Mouse (Mus musculus): ENCODE measurements around the gene Zfp362. TPM values are rescaled to one million over a fixed set of nuclear protein-coding genes. Genes with fewer than 3 reads are reported as not detected.

Zfp362 gene
- total and polyA plus RNA-seq, 2 experiments from 2014 or later, result 27.0 to 33.3 TPM

DNA sequence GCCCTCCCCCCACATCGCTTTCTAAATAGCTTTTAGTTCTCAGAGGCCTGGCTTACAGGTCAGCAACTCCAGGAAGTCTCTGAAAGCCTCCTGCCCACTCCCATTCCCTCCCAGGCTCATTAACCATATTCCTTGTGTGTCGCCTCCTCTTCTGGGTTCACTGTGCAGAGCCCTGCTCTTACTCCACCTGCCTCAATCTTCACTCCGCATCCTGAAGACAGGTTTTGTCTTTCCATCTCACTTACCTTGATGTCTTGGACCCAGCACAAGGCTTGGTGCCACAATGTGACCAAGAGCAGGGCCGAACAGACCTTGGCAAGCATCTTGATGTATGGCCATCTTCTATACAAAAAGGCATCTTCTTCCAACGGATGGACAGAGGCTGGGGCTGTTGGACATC, 46.6 kb downstream of the Zfp362 start:
- no peak overlapping the region for H3K4me2 ChIP-seq (ENCODE audit: low read depth, low read length, poor library complexity, severe bottlenecking)
- no peaks in the 10 kb centered on the region for H3K36me3 ChIP-seq (ENCODE audit: insufficient read depth, low read length)
- TF ChIP-seq CTCF (IDR thresholded peaks at IDR 0.05), result no peak
- ATAC-seq (ENCODE audit: low FRiP score), result no peak
- H3K4me3 ChIP-seq (ENCODE audit: low read depth, low read length), result no peak overlapping the region
- H3K9me3 ChIP-seq (ENCODE audit: low read length), result no peaks in the 10 kb centered on the region
- no peak overlapping the region for H3K27ac ChIP-seq (ENCODE audit: low read depth, low read length)
- H3K27me3 ChIP-seq (ENCODE audit: insufficient read depth, low read length), result no peaks in the 10 kb centered on the region
- 83% methylated on average over 5 of the region's 5 CpGs for WGBS
- no peaks in the 10 kb centered on the region for H3K4me1 ChIP-seq (ENCODE audit: insufficient read depth, low read length)
- no peak for DNase-seq (ENCODE audit: low spot score)
- no peak overlapping the region for H3K9ac ChIP-seq (replicated peaks; ENCODE audit: low read length, poor library complexity, severe bottlenecking)

DNA sequence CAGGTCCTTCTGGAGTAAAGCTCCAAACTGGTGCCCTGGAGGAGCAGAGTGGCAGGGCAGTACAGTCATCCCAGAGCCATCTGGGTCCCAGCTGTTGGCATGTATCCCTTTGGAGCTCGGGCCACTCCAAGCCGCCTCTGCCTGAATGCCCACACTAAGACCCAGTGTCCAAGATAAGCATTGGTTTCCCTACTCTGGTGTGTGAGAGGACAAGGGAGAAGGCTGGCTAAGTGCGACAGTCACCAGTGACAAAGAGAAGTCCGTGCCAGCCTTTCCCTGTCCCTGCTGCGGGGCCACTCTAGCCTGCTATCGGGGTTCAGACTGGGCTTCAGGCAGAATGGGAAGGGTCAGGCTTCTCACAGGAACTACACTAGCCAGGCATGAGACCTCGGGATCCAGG, 49.9 kb downstream of the Zfp362 start:
- peak; percentile 42 for DNase-seq (ENCODE audit: low spot score)
- H3K9ac ChIP-seq (replicated peaks; ENCODE audit: low read length, poor library complexity, severe bottlenecking), result no peak overlapping the region
- peaks cover 25% of the 10 kb centered on the region for H3K36me3 ChIP-seq (ENCODE audit: insufficient read depth, low read length)
- H3K4me2 ChIP-seq (ENCODE audit: low read depth, low read length, poor library complexity, severe bottlenecking), result no peak overlapping the region
- no peak for ATAC-seq (ENCODE audit: low FRiP score)
- H3K4me1 ChIP-seq (ENCODE audit: insufficient read depth, low read length), result no peaks in the 10 kb centered on the region
- no peaks in the 10 kb centered on the region for H3K9me3 ChIP-seq (ENCODE audit: low read length)
- 0 out of 2 replicates have a peak overlapping the region, but pooled peaks have one; percentile 14 for H3K27ac ChIP-seq (ENCODE audit: low read depth, low read length)
- no peaks in the 10 kb centered on the region for H3K27me3 ChIP-seq (ENCODE audit: insufficient read depth, low read length)
- 73% methylated on average over 7 of the region's 7 CpGs for WGBS
- TF ChIP-seq CTCF (IDR thresholded peaks at IDR 0.05), result no peak
- H3K4me3 ChIP-seq (ENCODE audit: low read depth, low read length), result no peak overlapping the region

- H3K4me2 ChIP-seq (ENCODE audit: low read depth, low read length, poor library complexity, severe bottlenecking), result no peak within 1 kb of the TSS
- ATAC-seq (ENCODE audit: low FRiP score), result no peak
- H3K4me1 ChIP-seq (ENCODE audit: insufficient read depth, low read length), result no peaks in the 10 kb centered on the region
- H3K27ac ChIP-seq (ENCODE audit: low read depth, low read length), result 0 out of 2 replicates have a peak within 1 kb of the TSS, but pooled peaks have one; percentile 14
- H3K9me3 ChIP-seq (ENCODE audit: low read length), result no peaks in the 10 kb centered on the region
- TF ChIP-seq CTCF (IDR thresholded peaks at IDR 0.05), result no peak
- no peak for DNase-seq (ENCODE audit: low spot score)
- H3K4me3 ChIP-seq (ENCODE audit: low read depth, low read length), result no peak within 1 kb of the TSS
- H3K27me3 ChIP-seq (ENCODE audit: insufficient read depth, low read length), result no peaks in the 10 kb centered on the region
- H3K9ac ChIP-seq (replicated peaks; ENCODE audit: low read length, poor library complexity, severe bottlenecking), result no peak within 1 kb of the TSS
- 81% methylated on average over 3 of the region's 3 CpGs for WGBS
- H3K36me3 ChIP-seq (ENCODE audit: insufficient read depth, low read length), result peaks cover 33% of the 10 kb centered on the region
These were observed 50.8 kb downstream of the Zfp362 start, which contains the start of gene A3galt2 for GRCm38 (mm10) chr4:128755064-128755463. Gene A3galt2 (plus strand): TSS chr4:128755364.

GRCm38 (mm10) chr4:128753571-128753970, 52.3 kb downstream of the Zfp362 start:
- Histone ChIP-seq H3K4me3 (ENCODE audit: low read depth, low read length) (no peak overlapping the region), H3K4me2 (ENCODE audit: low read depth, low read length, poor library complexity, severe bottlenecking) (no peak overlapping the region), H3K4me1 (ENCODE audit: insufficient read depth, low read length) (no peaks in the 10 kb centered on the region), H3K36me3 (ENCODE audit: insufficient read depth, low read length) (peaks cover 45% of the 10 kb centered on the region), H3K27me3 (ENCODE audit: insufficient read depth, low read length) (no peaks in the 10 kb centered on the region), H3K9me3 (ENCODE audit: low read length) (no peaks in the 10 kb centered on the region), H3K27ac (ENCODE audit: low read depth, low read length) (0 out of 2 replicates have a peak overlapping the region, but pooled peaks have one; percentile 18), H3K9ac (replicated peaks; ENCODE audit: low read length, poor library complexity, severe bottlenecking) (no peak overlapping the region)
- TF ChIP-seq CTCF (IDR thresholded peaks at IDR 0.05), result no peak
- WGBS, result 71% methylated on average over 7 of the region's 7 CpGs
- DNase-seq (ENCODE audit: low spot score) (no peak), ATAC-seq (ENCODE audit: low FRiP score) (no peak)

GRCm38 (mm10) chr4:128752031-128752757, 53.7 kb downstream of the Zfp362 start:
- 90% methylated on average over 13 of the region's 13 CpGs for WGBS
- no peak overlapping the region for H3K27ac ChIP-seq (ENCODE audit: low read depth, low read length)
- no peak overlapping the region for H3K4me2 ChIP-seq (ENCODE audit: low read depth, low read length, poor library complexity, severe bottlenecking)
- no peaks in the 10 kb centered on the region for H3K4me1 ChIP-seq (ENCODE audit: insufficient read depth, low read length)
- H3K27me3 ChIP-seq (ENCODE audit: insufficient read depth, low read length), result no peaks in the 10 kb centered on the region
- no peaks in the 10 kb centered on the region for H3K9me3 ChIP-seq (ENCODE audit: low read length)
- H3K36me3 ChIP-seq (ENCODE audit: insufficient read depth, low read length), result peaks cover 59% of the 10 kb centered on the region
- ATAC-seq (ENCODE audit: low FRiP score) (no peak), DNase-seq (ENCODE audit: low spot score) (no peak)
- no peak overlapping the region for H3K9ac ChIP-seq (replicated peaks; ENCODE audit: low read length, poor library complexity, severe bottlenecking)
- no peak overlapping the region for H3K4me3 ChIP-seq (ENCODE audit: low read depth, low read length)
- TF ChIP-seq CTCF (IDR thresholded peaks at IDR 0.05), result no peak

DNA sequence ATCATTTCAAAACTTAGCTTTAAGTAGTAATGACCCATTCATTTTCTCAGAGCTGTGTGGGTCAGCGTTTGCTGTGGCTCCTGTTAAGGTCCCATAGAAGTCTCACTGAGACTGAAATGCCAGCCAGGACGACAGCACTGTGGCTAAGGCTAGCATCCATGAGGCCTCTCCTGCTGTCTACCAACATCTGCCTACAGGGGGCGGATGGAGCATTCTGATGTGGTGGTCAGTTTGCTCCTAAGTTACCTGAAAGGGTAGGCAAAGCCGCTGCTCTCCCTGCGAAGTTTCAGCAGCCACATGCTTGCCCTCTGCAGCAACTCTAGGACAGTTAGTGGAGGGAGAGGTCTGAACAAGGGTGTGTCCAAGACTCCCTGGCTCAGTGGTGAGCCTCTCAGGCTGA, 54.8 kb downstream of the Zfp362 start:
- H3K4me1 ChIP-seq (ENCODE audit: insufficient read depth, low read length), result no peaks in the 10 kb centered on the region
- TF ChIP-seq CTCF (IDR thresholded peaks at IDR 0.05), result peak; percentile 54
- WGBS, result 65% methylated on average over 5 of the region's 5 CpGs

More for the DNA sequence above, 54.8 kb downstream of the Zfp362 start:
- H3K27ac ChIP-seq (ENCODE audit: low read depth, low read length), result no peak overlapping the region
- no peak for ATAC-seq (ENCODE audit: low FRiP score)
- no peak overlapping the region for H3K4me2 ChIP-seq (ENCODE audit: low read depth, low read length, poor library complexity, severe bottlenecking)
- no peaks in the 10 kb centered on the region for H3K27me3 ChIP-seq (ENCODE audit: insufficient read depth, low read length)
- DNase-seq (ENCODE audit: low spot score), result no peak
- no peak overlapping the region for H3K9ac ChIP-seq (replicated peaks; ENCODE audit: low read length, poor library complexity, severe bottlenecking)
- H3K9me3 ChIP-seq (ENCODE audit: low read length), result no peaks in the 10 kb centered on the region
- H3K36me3 ChIP-seq (ENCODE audit: insufficient read depth, low read length), result peaks cover 71% of the 10 kb centered on the region
- no peak overlapping the region for H3K4me3 ChIP-seq (ENCODE audit: low read depth, low read length)
